Mouse (Mus musculus) ES-E14 (cell line): ENCODE data around the gene Hbs1l. TPM values are rescaled to one million over a fixed set of nuclear protein-coding genes. Genes with fewer than 3 reads are reported as not detected.

Experiments used
- DNase-seq: peaks from one replicate; pipeline ENCODE4 v3.0.0-alpha.2; 2013; ENCODE audit warnings: low read depth, low spot score
- H3K27ac ChIP-seq: 2 replicates; pipeline ENCODE4 v1.5.1; 2012; ENCODE audit warnings: low read depth, mild to moderate bottlenecking, low read length, moderate library complexity, mixed read lengths; ENCODE audit not compliant: poor library complexity, insufficient read depth, severe bottlenecking
- H3K36me3 ChIP-seq: 2 replicates; pipeline ENCODE4 v1.6.1; 2012; ENCODE audit warnings: mild to moderate bottlenecking, low read length, moderate library complexity, mixed read lengths; ENCODE audit not compliant: control insufficient read depth, poor library complexity, insufficient read depth, severe bottlenecking
- H3K4me1 ChIP-seq, 2 experiments: fragments of 150-350 bp in 1 of 2; sonication (generic) in 1 of 2; 2 replicates each; pipeline ENCODE4 v1.6.1; 2012; ENCODE audit warnings: low read length in 2 of 2, mild to moderate bottlenecking in 1 of 2, mixed read lengths in 1 of 2; ENCODE audit not compliant: control insufficient read depth in 2 of 2, insufficient read depth in 2 of 2, poor library complexity in 1 of 2
- H3K4me3 ChIP-seq, 2 experiments: fragments of 150-350 bp in 1 of 2; sonication (generic) in 1 of 2; 2 replicates each; pipeline ENCODE4 v1.5.1; 2012; ENCODE audit warnings: low read length in 2 of 2, low read depth in 1 of 2, mild to moderate bottlenecking in 1 of 2, mixed read lengths in 1 of 2; ENCODE audit not compliant: insufficient read depth in 1 of 2, poor library complexity in 1 of 2, severe bottlenecking in 1 of 2
- H3K9ac ChIP-seq: 2 replicates; pipeline ENCODE4 v1.6.1; 2012; ENCODE audit warnings: low read depth, mild to moderate bottlenecking, low read length, mixed read lengths; ENCODE audit not compliant: poor library complexity, insufficient read depth, severe bottlenecking
- H3K9me3 ChIP-seq: fragments of 150-350 bp; sonication (generic); 2 replicates; pipeline ENCODE4 v1.6.1; 2012; ENCODE audit warnings: low read depth, mild to moderate bottlenecking, low read length; ENCODE audit not compliant: control insufficient read depth, insufficient read depth
- CHD2 ChIP-seq: IDR thresholded peaks from 2 replicates; pipeline ENCODE4 v1.6.1; 2014; ENCODE audit warnings: mild to moderate bottlenecking, low read depth, low read length, inconsistent platforms
- HCFC1 ChIP-seq: IDR thresholded peaks from 2 replicates; pipeline ENCODE4 v1.6.1; 2012; ENCODE audit warnings: low read length, inconsistent platforms, borderline replicate concordance; ENCODE audit not compliant: insufficient read depth
- MAFK ChIP-seq: IDR thresholded peaks from 2 replicates; pipeline ENCODE4 v1.6.1; 2014; ENCODE audit warnings: mild to moderate bottlenecking, low read depth, low read length, inconsistent platforms; ENCODE audit not compliant: insufficient read depth
- ZC3H11A ChIP-seq: IDR thresholded peaks from 2 replicates; pipeline ENCODE4 v1.6.1; 2012; ENCODE audit warnings: low read depth, mild to moderate bottlenecking, inconsistent platforms, low read length, borderline replicate concordance
- ZNF384 ChIP-seq: IDR thresholded peaks from 2 replicates; pipeline ENCODE4 v1.6.1; 2012; ENCODE audit warnings: low read depth, low read length, inconsistent platforms
- in situ Hi-C, 2 experiments: fragments of 600-800 bp; cut with MboI; formaldehyde crosslinking; loops; one replicate each; pipeline ENCODE4 v1.15.1; 2025; ENCODE audit warnings: low sequenced_read_pairs in 2 of 2, inconsistent platforms in 1 of 2; ENCODE audit not compliant: unreplicated experiment in 2 of 2
- total RNA-seq: library from RNA; depleted of rRNA; stranded (reverse); fragments of 300-350 nt; gene quantifications from 2 replicates; pipeline ENCODE4 v1.2.3, GENCODE M21; 2012

The Hbs1l gene
- total RNA-seq, 1 experiment, result 90.0 TPM

GRCm38 (mm10) chr10:21316123-21316522 is 20.3 kb downstream of the Hbs1l start:
- Histone ChIP-seq H3K4me3 (no peak overlapping the region), H3K36me3 (peaks cover 10% of the 10 kb centered on the region; the same call in 1 of the 2 replicates), H3K4me1 (no peaks in the 10 kb centered on the region), H3K9ac (no peak overlapping the region), H3K9me3 (no peaks in the 10 kb centered on the region), H3K27ac (no peak overlapping the region)
- DNase-seq, result no peak
- no peak for TF ChIP-seq ZC3H11A
- no peak for TF ChIP-seq MAFK
- TF ChIP-seq CHD2, result no peak
- no peak for TF ChIP-seq HCFC1
- in situ Hi-C loops, result no loop called here

GRCm38 (mm10) chr10:21318250-21318649 is 22.5 kb downstream of the Hbs1l start:
- no peaks in the 10 kb centered on the region for H3K9me3 ChIP-seq
- H3K4me3 ChIP-seq, result no peak overlapping the region
- no peak for DNase-seq
- peaks cover 10% of the 10 kb centered on the region; the same call in 1 of the 2 replicates for H3K36me3 ChIP-seq
- no peak overlapping the region for H3K27ac ChIP-seq
- in situ Hi-C loops, result no loop called here
- no peak overlapping the region for H3K9ac ChIP-seq
- TF ChIP-seq HCFC1 (no peak), CHD2 (no peak), ZNF384 (no peak), MAFK (no peak)
- no peaks in the 10 kb centered on the region for H3K4me1 ChIP-seq

GRCm38 (mm10) chr10:21318996-21319395 is 23.2 kb downstream of the Hbs1l start:
- Histone ChIP-seq H3K36me3 (peaks cover 10% of the 10 kb centered on the region; the same call in 1 of the 2 replicates), H3K4me1 (no peaks in the 10 kb centered on the region), H3K9me3 (no peaks in the 10 kb centered on the region), H3K27ac (no peak overlapping the region), H3K9ac (no peak overlapping the region), H3K4me3 (no peak overlapping the region)
- no peak for DNase-seq
- in situ Hi-C loops, result no loop called here
- TF ChIP-seq ZNF384 (no peak), MAFK (no peak), HCFC1 (no peak), ZC3H11A (no peak), CHD2 (no peak)

GRCm38 (mm10) chr10:21320601-21321000 is 24.8 kb downstream of the Hbs1l start:
- peaks cover 7% of the 10 kb centered on the region; the same call in 1 of the 2 replicates for H3K36me3 ChIP-seq
- DNase-seq, result no peak
- no peaks in the 10 kb centered on the region for H3K9me3 ChIP-seq
- H3K9ac ChIP-seq, result no peak overlapping the region
- no peak overlapping the region for H3K27ac ChIP-seq
- TF ChIP-seq CHD2 (no peak), MAFK (no peak), ZNF384 (no peak), HCFC1 (no peak), ZC3H11A (no peak)
- in situ Hi-C loops, result no loop called here
- no peak overlapping the region for H3K4me3 ChIP-seq
- H3K4me1 ChIP-seq, result no peaks in the 10 kb centered on the region

- in situ Hi-C loops, result no loop called here
- H3K9me3 ChIP-seq, result no peaks in the 10 kb centered on the region
- H3K36me3 ChIP-seq, result peaks cover 5% of the 10 kb centered on the region
- no peak for TF ChIP-seq ZNF384
- no peak for TF ChIP-seq MAFK
- no peak for TF ChIP-seq ZC3H11A
- TF ChIP-seq HCFC1, result no peak
- TF ChIP-seq CHD2, result no peak
- DNase-seq, result no peak
- H3K9ac ChIP-seq, result no peak overlapping the region
- no peak overlapping the region for H3K4me3 ChIP-seq
- H3K27ac ChIP-seq, result no peak overlapping the region
- H3K4me1 ChIP-seq, result no peaks in the 10 kb centered on the region
Measured at GRCm38 (mm10) chr10:21326352-21326751, 30.6 kb downstream of the Hbs1l start.
